Mouse (Mus musculus): ENCODE results near the gene Lrrc9. TPM values are rescaled to one million over a fixed set of nuclear protein-coding genes. Genes with fewer than 3 reads are reported as not detected.

Gene Lrrc9
- total RNA-seq (2012; rRNA removed) (not detected in 2 replicates), polyA plus RNA-seq (2012; ENCODE audit: insufficient read depth in 1 of 2, insufficient read length in 2 of 2, low read depth in 1 of 2, low replicate concordance in 2 of 2, missing spikeins in 1 of 2) (not detected)

- Histone ChIP-seq H3K27ac (ENCODE audit: control insufficient read depth, low read depth, low read length) (no peak within 1 kb of the TSS), H3K4me1 (ENCODE audit: control insufficient read depth in 1 of 2, insufficient read depth in 2 of 2, low read length in 2 of 2) (no peaks in the 10 kb centered on the region), H3K4me3 (ENCODE audit: control insufficient read depth in 1 of 2, insufficient read depth in 1 of 2, low read depth in 2 of 2, low read length in 2 of 2) (no peak within 1 kb of the TSS), H3K79me2 (ENCODE audit: control insufficient read depth, insufficient read depth, low read length, poor library complexity) (no peaks in the 10 kb centered on the region), H3K36me3 (ENCODE audit: control insufficient read depth in 1 of 2, insufficient read depth in 2 of 2, low read length in 2 of 2) (no peaks in the 10 kb centered on the region), H3K9me3 (replicated peaks; ENCODE audit: insufficient read depth, low read length) (no peaks in the 10 kb centered on the region), H3K9ac (ENCODE audit: control insufficient read depth, low read depth, low read length, poor library complexity, severe bottlenecking) (no peak within 1 kb of the TSS), H3K27me3 (ENCODE audit: control insufficient read depth in 1 of 2, insufficient read depth in 2 of 2, low read length in 2 of 2) (no peaks in the 10 kb centered on the region; a peak in 1 of 4 replicates)
- DNase-seq (ENCODE audit: low read depth, low spot score): no peak
- TF ChIP-seq NRF1 (IDR thresholded peaks at IDR 0.05; ENCODE audit: insufficient read depth, low read depth, low read length, poor library complexity, severe bottlenecking) (no peak), CHD2 (IDR thresholded peaks at IDR 0.05; ENCODE audit: low read length) (no peak), E2F4 (IDR thresholded peaks at IDR 0.05; ENCODE audit: borderline replicate concordance, low read depth, low read length) (no peak), MYB (IDR thresholded peaks at IDR 0.05; ENCODE audit: low read depth, low read length) (no peak), MYC (IDR thresholded peaks at IDR 0.05; ENCODE audit: low read depth, low read length) (no peak), ZC3H11A (IDR thresholded peaks at IDR 0.05; ENCODE audit: low read depth, low read length) (no peak), EP300 (IDR thresholded peaks at IDR 0.05; ENCODE audit: low read depth in 1 of 2, low read length in 2 of 2) (no peak), GATA1 (IDR thresholded peaks at IDR 0.05; ENCODE audit: low read depth, low read length) (no peak), POLR2AphosphoS5 (IDR thresholded peaks at IDR 0.05; ENCODE audit: borderline replicate concordance, low read depth, low read length) (no peak), RAD21 (IDR thresholded peaks at IDR 0.05; ENCODE audit: low read depth, low read length) (no peak), SMC3 (IDR thresholded peaks at IDR 0.05; ENCODE audit: low read depth, low read length) (no peak), POLR2A (IDR thresholded peaks at IDR 0.05; ENCODE audit: control insufficient read depth in 1 of 2, insufficient read depth in 1 of 2, low read depth in 1 of 2, low read length in 2 of 2, poor library complexity in 1 of 2) (no peak), MAX (IDR thresholded peaks at IDR 0.05; ENCODE audit: low read length) (no peak)
These were observed at the start of gene Lrrc9 for GRCm38 (mm10) chr12:72441839-72442576. Gene Lrrc9, plus strand, starts transcription at chr12:72441866.

GRCm38 (mm10) chr12:72393046-72393805, 48.4 kb upstream of the Lrrc9 start:
- Histone ChIP-seq H3K4me3 (ENCODE audit: control insufficient read depth in 1 of 2, insufficient read depth in 1 of 2, low read depth in 2 of 2, low read length in 2 of 2) (no peak overlapping the region), H3K9ac (ENCODE audit: control insufficient read depth, low read depth, low read length, poor library complexity, severe bottlenecking) (no peak overlapping the region), H3K27ac (ENCODE audit: control insufficient read depth, low read depth, low read length) (no peak overlapping the region), H3K36me3 (ENCODE audit: control insufficient read depth in 1 of 2, insufficient read depth in 2 of 2, low read length in 2 of 2) (no peaks in the 10 kb centered on the region), H3K9me3 (replicated peaks; ENCODE audit: insufficient read depth, low read length) (no peaks in the 10 kb centered on the region), H3K4me1 (ENCODE audit: control insufficient read depth in 1 of 2, insufficient read depth in 2 of 2, low read length in 2 of 2) (no peaks in the 10 kb centered on the region), H3K27me3 (ENCODE audit: control insufficient read depth in 1 of 2, insufficient read depth in 2 of 2, low read length in 2 of 2) (no peaks in the 10 kb centered on the region), H3K79me2 (ENCODE audit: control insufficient read depth, insufficient read depth, low read length, poor library complexity) (no peaks in the 10 kb centered on the region)
- DNase-seq (ENCODE audit: low read depth, low spot score): no peak
- TF ChIP-seq ZNF384 (IDR thresholded peaks at IDR 0.05; ENCODE audit: low read depth, low read length): no peak
- TF ChIP-seq KAT2A (conservative IDR thresholded peaks at IDR 0.05; ENCODE audit: low read depth, low read length): no peak
- TF ChIP-seq ZKSCAN1 (IDR thresholded peaks at IDR 0.05; ENCODE audit: low read depth, low read length): no peak
